Mouse (Mus musculus): ENCODE data around the gene Srsf1. TPM values are rescaled to one million over a fixed set of nuclear protein-coding genes. Genes with fewer than 3 reads are reported as not detected.

Gene Srsf1
- polyA plus RNA-seq, 1 experiment from 2014 or later = 298 TPM

DNA sequence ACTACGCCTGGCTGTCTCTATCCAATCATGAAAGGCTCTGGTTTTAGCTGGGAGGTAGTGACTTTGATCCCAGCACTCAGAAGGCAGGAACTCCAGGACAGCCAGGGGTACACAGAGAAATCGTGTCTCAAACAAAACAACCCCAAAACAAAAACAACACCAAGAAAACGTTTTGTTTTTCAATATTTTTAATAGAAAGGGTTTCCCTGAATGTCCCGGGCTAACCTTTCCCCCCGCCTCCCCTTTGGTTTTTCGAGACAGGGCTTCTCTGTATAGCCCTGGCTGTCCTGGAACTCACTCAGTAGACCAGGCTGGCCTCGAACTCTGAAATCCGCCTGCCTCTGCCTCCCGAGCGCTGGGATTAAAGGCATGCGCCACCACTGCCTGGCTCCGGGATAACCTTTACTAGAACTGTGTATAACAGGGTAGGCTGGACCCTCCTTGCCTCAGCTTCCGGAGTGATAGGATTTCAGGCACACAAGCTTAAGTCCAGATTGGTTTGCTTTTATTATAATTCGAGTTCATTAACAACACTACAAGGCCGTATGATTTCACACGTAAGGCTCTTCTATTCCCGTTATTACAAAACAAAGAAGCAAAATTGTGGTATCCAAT is 743 bp upstream of the Srsf1 start:
- 60% methylated on average over 17 of the region's 17 CpGs for WGBS
- peak overlapping the region; percentile 100 for H3K27ac ChIP-seq
- H3K4me1 ChIP-seq (replicated peaks) = peaks cover 32% of the 10 kb centered on the region
- H3K36me3 ChIP-seq = peaks cover 17% of the 10 kb centered on the region
- peak overlapping the region; percentile 100 for H3K9ac ChIP-seq
- no peak for ATAC-seq (ENCODE audit: low FRiP score)
- peak overlapping the region; percentile 98 for H3K4me3 ChIP-seq
- H3K9me3 ChIP-seq = no peaks in the 10 kb centered on the region
- H3K27me3 ChIP-seq = no peaks in the 10 kb centered on the region
- peak overlapping the region; percentile 85 for H3K4me2 ChIP-seq

DNA sequence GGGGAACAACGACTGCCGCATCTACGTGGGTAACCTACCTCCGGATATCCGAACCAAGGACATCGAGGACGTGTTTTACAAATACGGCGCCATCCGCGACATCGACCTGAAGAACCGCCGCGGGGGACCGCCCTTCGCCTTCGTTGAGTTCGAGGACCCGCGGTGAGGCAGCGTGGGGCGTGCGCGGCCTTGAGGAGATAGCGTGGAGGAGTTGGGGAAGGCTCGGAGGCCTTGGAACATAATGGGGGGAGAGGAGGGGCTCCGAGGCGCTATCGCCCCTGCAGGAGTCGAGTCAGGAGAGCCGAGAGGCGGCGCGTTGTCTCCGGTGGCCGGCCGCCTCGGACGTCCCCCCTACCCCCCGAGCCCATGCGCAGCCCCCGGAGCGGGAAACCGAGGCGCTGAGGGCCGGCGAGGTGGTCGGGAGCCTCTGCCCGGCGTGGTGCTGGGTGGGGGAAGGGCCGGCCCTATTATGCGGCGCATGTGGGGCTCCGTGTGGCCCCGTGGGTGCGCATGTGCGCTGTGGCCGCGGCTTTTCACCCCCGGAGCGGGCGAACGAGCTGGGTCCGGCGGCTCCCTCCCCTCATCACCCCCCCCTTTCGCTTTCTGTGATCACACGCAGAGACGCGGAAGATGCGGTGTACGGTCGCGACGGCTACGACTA is 828 bp downstream of the Srsf1 start:
- H3K9ac ChIP-seq = peak overlapping the region; percentile 100
- WGBS = under 1% methylated on average over 58 of the region's 76 CpGs
- peak overlapping the region; percentile 98 for H3K4me3 ChIP-seq
- peak overlapping the region; percentile 85 for H3K4me2 ChIP-seq
- peak; percentile 83 for ATAC-seq (ENCODE audit: low FRiP score)
- H3K9me3 ChIP-seq = no peaks in the 10 kb centered on the region
- peaks cover 23% of the 10 kb centered on the region for H3K36me3 ChIP-seq
- peak overlapping the region; percentile 100 for H3K27ac ChIP-seq
- H3K27me3 ChIP-seq = no peaks in the 10 kb centered on the region
- peaks cover 37% of the 10 kb centered on the region for H3K4me1 ChIP-seq (replicated peaks)

DNA sequence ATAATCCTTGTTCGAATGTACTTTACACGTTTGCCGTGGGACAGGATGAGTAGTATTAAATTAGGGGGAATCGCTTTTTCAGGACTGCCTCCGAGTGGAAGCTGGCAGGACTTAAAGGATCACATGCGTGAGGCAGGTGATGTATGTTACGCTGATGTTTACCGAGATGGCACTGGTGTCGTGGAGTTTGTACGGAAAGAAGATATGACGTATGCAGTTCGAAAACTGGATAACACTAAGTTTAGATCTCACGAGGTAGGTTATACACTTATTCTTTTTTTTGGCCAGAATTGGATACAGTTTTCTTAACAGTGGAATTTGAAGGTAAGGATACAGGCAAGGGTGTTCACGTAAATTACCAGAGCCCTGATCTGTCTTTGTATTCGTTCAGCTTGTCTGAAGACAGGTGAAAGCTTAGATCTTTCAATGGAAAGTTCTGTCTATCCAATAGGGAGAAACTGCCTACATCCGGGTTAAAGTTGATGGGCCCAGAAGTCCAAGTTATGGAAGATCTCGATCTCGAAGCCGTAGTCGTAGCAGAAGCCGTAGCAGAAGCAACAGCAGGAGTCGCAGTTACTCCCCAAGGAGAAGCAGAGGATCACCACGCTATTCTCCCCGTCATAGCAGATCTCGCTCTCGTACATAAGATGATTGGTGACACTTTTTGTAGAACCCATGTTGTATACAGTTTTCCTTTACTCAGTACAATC is 1.9 kb downstream of the Srsf1 start:
- H3K4me2 ChIP-seq = peak overlapping the region; percentile 85
- no peaks in the 10 kb centered on the region for H3K9me3 ChIP-seq
- ATAC-seq (ENCODE audit: low FRiP score) = no peak
- H3K4me3 ChIP-seq = peak overlapping the region; percentile 98
- H3K9ac ChIP-seq = peak overlapping the region; percentile 100
- 20% methylated on average over 26 of the region's 26 CpGs for WGBS
- no peaks in the 10 kb centered on the region for H3K27me3 ChIP-seq
- H3K36me3 ChIP-seq = peaks cover 27% of the 10 kb centered on the region
- H3K27ac ChIP-seq = no peak overlapping the region
- peaks cover 37% of the 10 kb centered on the region for H3K4me1 ChIP-seq (replicated peaks)

DNA sequence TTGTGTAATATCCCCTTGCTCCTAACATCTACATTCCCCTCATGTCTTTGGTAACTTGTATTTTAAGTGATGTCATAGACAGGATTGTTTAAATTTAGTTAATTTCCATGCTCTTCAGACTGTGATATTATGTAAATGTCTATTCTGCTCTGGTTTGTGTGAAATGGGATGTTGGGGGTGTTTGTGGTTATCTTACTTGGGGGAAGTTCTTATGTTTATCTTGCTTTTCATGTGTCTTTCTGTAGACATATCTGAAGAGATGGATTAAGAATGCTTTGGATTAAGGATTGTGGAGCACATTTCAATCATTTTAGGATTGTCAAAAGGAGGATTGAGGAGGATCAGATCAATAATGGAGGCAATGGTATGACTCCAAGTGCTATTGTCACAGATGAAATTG is 2.6 kb downstream of the Srsf1 start:
- no peak for ATAC-seq (ENCODE audit: low FRiP score)
- H3K4me2 ChIP-seq = peak overlapping the region; percentile 85
- peaks cover 27% of the 10 kb centered on the region for H3K36me3 ChIP-seq
- H3K4me1 ChIP-seq (replicated peaks) = peaks cover 37% of the 10 kb centered on the region
- no peak overlapping the region for H3K27ac ChIP-seq
- no peaks in the 10 kb centered on the region for H3K9me3 ChIP-seq
- H3K27me3 ChIP-seq = no peaks in the 10 kb centered on the region
- peak overlapping the region; percentile 98 for H3K4me3 ChIP-seq
- peak overlapping the region; percentile 49; the same call in 1 of the 2 replicates for H3K9ac ChIP-seq

DNA sequence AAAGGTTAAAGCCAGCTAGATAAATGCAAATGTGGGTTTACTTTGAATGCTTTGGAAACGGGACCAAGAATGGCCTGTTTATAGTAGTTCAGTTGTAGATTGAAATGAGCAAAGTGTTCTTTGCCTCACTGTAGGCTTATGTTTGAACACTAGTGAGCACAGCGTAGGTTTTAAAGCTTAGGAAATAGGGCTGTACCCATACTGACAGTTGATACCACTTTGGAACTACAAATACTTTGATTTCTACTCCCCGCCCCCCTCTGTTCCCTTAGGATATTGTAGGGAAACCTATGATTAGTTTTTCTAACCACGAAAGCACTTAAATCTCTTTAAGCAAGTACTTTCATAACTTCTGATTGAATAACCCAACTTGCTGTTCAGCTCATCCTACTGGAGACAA is 5.5 kb downstream of the Srsf1 start:
- no peaks in the 10 kb centered on the region for H3K27me3 ChIP-seq
- H3K27ac ChIP-seq = no peak overlapping the region
- no peak overlapping the region for H3K9ac ChIP-seq
- H3K9me3 ChIP-seq = no peaks in the 10 kb centered on the region
- 86% methylated on average over 4 of the region's 4 CpGs for WGBS
- H3K4me1 ChIP-seq (replicated peaks) = peaks cover 26% of the 10 kb centered on the region
- no peak overlapping the region for H3K4me3 ChIP-seq
- H3K36me3 ChIP-seq = peaks cover 27% of the 10 kb centered on the region
- ATAC-seq (ENCODE audit: low FRiP score) = no peak
- no peak overlapping the region for H3K4me2 ChIP-seq

DNA sequence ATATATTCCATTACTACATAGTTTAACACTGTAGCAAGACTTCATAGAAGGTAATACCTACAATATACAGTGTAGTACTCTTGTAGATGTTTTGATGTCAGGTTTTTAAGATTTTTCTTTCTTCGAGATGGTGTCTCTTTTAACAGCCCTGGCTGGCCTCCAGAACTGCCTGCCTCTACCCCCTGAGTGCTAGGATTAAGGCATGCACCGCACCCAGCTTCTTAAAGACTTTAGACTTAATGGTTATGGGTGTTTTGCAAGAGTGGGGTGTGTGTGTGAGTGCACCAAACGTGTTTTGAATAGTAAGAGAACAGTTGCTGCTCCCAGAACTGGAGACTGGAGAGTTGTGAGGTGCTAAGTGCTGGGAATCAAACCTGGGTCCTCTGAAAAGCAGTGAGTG is 6.6 kb downstream of the Srsf1 start:
- Histone ChIP-seq H3K36me3 (peaks cover 27% of the 10 kb centered on the region), H3K27me3 (no peaks in the 10 kb centered on the region), H3K27ac (no peak overlapping the region), H3K4me1 (replicated peaks) (peaks cover 25% of the 10 kb centered on the region), H3K9me3 (no peaks in the 10 kb centered on the region), H3K4me2 (no peak overlapping the region), H3K4me3 (no peak overlapping the region), H3K9ac (no peak overlapping the region)
- no peak for ATAC-seq (ENCODE audit: low FRiP score)
- 62% methylated on average over 3 of the region's 3 CpGs for WGBS

DNA sequence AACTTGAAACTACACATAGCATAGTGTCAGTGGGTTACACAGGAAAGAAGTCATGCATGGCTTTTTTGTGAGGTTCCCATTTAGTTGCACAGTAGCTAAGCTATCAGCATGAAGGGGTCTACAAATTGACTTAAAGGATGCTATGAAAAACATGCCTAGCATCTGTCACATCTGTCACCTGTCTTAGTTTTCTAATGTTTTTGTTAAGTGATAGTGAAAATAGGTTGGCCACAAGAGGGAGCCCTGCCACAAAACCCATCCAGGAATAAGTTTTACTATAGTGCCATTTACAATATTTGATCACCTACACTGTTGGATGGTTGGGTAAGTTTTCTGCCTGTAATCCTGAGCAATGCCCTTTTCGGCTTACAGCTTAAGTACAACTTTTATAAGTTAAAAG is 7.4 kb downstream of the Srsf1 start:
- 94% methylated on average over 1 of the region's 1 CpGs for WGBS
- Histone ChIP-seq H3K27ac (no peak overlapping the region), H3K4me2 (no peak overlapping the region), H3K4me3 (no peak overlapping the region), H3K27me3 (no peaks in the 10 kb centered on the region), H3K9ac (no peak overlapping the region), H3K4me1 (replicated peaks) (peaks cover 18% of the 10 kb centered on the region), H3K9me3 (no peaks in the 10 kb centered on the region), H3K36me3 (peaks cover 22% of the 10 kb centered on the region)
- ATAC-seq (ENCODE audit: low FRiP score) = no peak

DNA sequence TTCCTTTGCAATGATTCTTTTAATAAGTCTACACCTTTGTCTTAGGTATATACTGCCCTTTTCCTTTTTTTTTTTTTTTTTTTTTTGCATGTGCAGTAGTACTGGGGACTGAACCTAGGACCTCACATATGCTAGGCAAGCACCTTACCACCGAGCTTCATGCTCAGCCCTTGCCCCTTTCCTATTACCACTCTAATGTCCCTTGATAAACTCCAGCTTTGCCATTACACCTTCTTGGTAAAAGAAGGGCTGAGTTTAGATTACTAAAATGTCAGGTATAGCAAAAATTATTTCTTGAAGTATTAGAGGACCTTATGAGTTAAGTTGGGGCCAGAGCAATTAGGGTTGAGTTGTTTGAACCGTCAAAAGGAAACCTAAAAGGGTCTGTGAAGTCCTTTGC is 8.6 kb downstream of the Srsf1 start:
- Histone ChIP-seq H3K4me1 (replicated peaks) (peaks cover 9% of the 10 kb centered on the region), H3K9me3 (no peaks in the 10 kb centered on the region), H3K27me3 (no peaks in the 10 kb centered on the region), H3K9ac (no peak overlapping the region), H3K4me3 (no peak overlapping the region), H3K4me2 (no peak overlapping the region), H3K36me3 (peaks cover 14% of the 10 kb centered on the region), H3K27ac (no peak overlapping the region)
- no peak for ATAC-seq (ENCODE audit: low FRiP score)
- WGBS = 80% methylated on average over 2 of the region's 2 CpGs

DNA sequence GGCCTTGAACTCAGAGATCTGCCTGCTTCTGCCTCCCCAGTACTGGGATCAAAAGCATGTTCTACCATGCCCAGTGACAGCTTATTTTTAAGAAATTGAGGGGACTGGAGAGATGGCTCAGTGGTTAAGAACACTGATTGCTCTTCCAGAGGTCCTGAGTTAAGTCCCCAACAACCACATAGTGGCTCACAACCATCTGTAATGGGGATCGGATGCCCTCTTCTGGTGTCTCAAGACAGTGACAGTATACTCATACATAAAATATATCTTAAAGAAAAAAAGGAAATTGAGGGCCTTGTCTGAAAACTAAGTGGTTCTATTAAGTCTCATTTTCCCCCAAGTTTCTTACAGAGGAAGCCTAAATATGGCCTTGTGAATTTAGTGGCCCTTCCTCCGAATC is 10.6 kb downstream of the Srsf1 start:
- Histone ChIP-seq H3K4me2 (no peak overlapping the region), H3K4me3 (no peak overlapping the region), H3K36me3 (peaks cover 5% of the 10 kb centered on the region), H3K27me3 (no peaks in the 10 kb centered on the region), H3K4me1 (replicated peaks) (peaks cover under 1% of the 10 kb centered on the region; the same call in 1 of the 2 replicates), H3K27ac (no peak overlapping the region), H3K9me3 (no peaks in the 10 kb centered on the region), H3K9ac (no peak overlapping the region)
- ATAC-seq (ENCODE audit: low FRiP score) = no peak
- WGBS = 78% methylated on average over 2 of the region's 2 CpGs

DNA sequence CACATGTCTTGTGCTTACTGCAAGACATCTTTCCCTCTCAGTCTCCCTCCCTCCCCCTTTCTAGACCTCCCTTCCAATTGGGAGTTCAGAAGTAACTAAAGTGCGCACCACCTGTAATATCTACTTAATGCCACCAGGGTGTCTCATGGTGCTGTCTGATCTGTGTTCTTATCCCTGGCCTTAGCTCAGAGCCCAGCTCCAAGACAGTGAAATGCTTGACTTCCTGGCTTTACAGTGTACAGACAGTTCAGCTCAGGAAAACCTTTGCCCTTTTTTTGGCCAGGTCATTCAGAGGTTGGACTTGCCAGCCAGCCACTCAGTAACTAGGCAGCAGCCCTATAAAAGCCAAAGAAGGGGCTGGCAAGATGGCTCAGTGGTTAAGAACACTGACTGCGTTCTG is 12.0 kb downstream of the Srsf1 start:
- H3K9ac ChIP-seq = no peak overlapping the region
- no peak overlapping the region for H3K4me3 ChIP-seq
- no peaks in the 10 kb centered on the region for H3K4me1 ChIP-seq (replicated peaks)
- no peaks in the 10 kb centered on the region for H3K27me3 ChIP-seq
- H3K27ac ChIP-seq = no peak overlapping the region
- ATAC-seq (ENCODE audit: low FRiP score) = peak; percentile 63; the same call in 1 of the 2 replicates
- 50% methylated on average over 2 of the region's 2 CpGs for WGBS
- H3K9me3 ChIP-seq = no peaks in the 10 kb centered on the region
- no peaks in the 10 kb centered on the region for H3K36me3 ChIP-seq
- H3K4me2 ChIP-seq = no peak overlapping the region

DNA sequence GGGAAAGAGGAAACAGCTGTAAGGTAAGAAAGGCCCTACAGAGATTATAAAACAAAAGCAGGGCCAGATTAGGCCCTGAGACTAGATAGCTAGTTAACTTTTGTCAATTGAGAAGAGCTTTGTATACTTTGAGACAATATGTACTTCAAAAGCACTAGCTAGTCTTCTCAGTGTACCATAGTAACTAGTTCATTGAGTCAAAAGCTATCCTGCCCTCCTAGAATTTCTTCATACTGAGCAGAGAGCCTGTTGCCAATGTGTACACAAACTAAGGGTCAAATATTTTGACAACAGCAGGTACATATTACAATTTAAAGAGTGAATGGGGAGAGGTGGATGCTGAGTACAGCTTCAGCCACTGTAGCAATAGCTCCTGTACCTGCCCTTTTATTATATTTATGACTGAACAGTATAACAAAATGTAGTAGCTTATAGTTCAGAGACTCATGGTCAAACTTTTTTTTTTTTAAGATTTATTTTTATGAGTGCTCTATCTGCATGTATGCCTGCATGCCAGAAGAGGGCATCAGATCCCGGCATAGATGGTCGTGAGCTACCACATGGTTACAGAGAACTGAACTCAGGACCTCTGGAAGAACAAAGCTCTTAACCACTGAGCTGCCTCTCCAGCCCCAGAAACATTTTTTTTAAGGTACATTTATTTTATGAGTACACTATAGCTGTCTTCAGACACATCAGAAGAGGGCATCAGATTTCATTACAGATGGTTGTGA is 14.9 kb downstream of the Srsf1 start:
- WGBS = 74% methylated on average over 2 of the region's 2 CpGs
- no peak overlapping the region for H3K9ac ChIP-seq
- H3K36me3 ChIP-seq = no peaks in the 10 kb centered on the region
- H3K4me1 ChIP-seq (replicated peaks) = peaks cover 4% of the 10 kb centered on the region
- H3K27me3 ChIP-seq = no peaks in the 10 kb centered on the region
- no peak for ATAC-seq (ENCODE audit: low FRiP score)
- H3K4me3 ChIP-seq = no peak overlapping the region
- H3K4me2 ChIP-seq = no peak overlapping the region
- H3K9me3 ChIP-seq = no peaks in the 10 kb centered on the region
- H3K27ac ChIP-seq = no peak overlapping the region

DNA sequence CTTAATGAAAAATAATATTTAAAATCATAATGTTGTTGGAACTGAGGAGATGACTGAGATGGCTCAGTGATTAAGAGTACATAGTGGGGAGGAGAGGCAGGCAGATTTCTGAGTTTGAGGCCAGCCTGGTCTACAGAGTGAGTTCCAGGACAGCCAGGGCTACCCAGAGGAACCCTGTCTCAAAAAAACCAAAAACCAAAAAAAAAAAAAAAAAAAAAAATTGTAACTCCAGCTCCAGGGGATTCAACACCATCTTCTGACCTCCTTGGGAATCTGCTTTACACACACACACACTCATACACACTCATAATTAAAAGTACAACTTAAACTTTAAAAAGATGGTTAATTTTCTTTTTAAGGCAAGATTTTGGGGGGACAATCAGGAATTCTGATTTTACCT is 18.6 kb downstream of the Srsf1 start:
- Histone ChIP-seq H3K27me3 (no peaks in the 10 kb centered on the region), H3K9ac (no peak overlapping the region), H3K4me3 (no peak overlapping the region), H3K27ac (no peak overlapping the region), H3K36me3 (no peaks in the 10 kb centered on the region), H3K4me2 (no peak overlapping the region), H3K9me3 (no peaks in the 10 kb centered on the region), H3K4me1 (replicated peaks) (peaks cover 22% of the 10 kb centered on the region)
- ATAC-seq (ENCODE audit: low FRiP score) = no peak

Measured in hindbrain, embryonic 13.5 days (tissue).